Mouse (Mus musculus) thymus, postnatal 4 days (tissue): ENCODE data around the gene Gm49380.
A peak's percentile ranks its signal among the peaks of the same experiment; 100 is the strongest.

Experiments
- DNase-seq: peaks from one replicate; pipeline ENCODE4 v3.0.0; 2021

Gm49380 gene

DNA sequence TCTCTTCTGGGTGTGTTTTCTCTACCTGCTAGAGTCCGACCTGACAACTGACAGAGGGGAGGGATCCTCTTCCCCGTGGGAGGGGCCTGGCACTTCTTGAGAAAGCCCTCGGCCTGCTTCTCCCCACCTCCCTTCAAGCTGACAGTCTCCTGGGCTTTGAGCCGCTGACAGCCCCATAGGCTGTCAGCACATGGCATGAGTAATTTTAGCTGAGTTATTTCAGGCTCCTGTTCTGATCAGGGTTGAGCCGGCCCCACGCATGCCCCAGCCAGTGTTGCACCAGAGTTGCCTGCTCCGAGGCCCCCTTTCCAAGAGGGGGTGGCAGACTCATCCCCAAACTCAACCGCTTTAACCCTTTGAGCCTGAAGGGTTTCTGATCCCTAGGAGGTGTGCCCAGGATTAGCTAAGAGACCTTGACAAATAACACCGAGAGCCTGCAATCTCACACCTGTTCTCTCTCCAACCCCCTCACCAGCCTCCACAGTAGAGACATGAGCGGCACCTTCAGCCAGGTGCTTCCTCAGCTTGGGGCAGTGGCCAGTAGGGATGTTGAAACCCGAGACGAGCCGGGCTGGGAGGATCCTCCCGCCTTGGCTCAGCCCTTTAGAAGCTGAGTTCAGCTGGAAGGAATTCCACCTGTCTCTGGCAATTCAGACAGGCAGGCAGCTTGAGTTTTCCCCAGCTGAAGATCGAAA lies 25.4 kb downstream of the Gm49380 start:
- no peak for DNase-seq

DNA sequence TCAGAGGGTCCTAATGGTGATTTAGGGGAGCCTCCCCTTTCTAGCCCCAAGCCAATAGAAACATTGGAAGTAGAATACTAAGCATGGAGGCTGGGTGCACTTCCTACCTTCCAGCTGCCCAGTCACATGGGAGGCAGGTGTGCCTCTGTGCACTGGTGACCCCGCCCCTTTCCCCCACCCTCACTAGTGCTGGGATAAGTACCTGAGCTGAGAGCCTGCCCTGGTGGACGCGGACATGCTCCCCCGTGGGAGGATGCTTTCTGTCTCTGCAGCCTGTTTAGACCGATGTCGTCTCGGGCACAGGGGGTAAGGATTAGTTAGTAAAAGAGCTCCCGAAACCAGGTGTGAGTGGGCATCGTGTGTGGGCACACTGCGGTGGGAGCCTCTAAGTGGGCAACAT lies 26.3 kb downstream of the Gm49380 start:
- DNase-seq: no peak

DNA sequence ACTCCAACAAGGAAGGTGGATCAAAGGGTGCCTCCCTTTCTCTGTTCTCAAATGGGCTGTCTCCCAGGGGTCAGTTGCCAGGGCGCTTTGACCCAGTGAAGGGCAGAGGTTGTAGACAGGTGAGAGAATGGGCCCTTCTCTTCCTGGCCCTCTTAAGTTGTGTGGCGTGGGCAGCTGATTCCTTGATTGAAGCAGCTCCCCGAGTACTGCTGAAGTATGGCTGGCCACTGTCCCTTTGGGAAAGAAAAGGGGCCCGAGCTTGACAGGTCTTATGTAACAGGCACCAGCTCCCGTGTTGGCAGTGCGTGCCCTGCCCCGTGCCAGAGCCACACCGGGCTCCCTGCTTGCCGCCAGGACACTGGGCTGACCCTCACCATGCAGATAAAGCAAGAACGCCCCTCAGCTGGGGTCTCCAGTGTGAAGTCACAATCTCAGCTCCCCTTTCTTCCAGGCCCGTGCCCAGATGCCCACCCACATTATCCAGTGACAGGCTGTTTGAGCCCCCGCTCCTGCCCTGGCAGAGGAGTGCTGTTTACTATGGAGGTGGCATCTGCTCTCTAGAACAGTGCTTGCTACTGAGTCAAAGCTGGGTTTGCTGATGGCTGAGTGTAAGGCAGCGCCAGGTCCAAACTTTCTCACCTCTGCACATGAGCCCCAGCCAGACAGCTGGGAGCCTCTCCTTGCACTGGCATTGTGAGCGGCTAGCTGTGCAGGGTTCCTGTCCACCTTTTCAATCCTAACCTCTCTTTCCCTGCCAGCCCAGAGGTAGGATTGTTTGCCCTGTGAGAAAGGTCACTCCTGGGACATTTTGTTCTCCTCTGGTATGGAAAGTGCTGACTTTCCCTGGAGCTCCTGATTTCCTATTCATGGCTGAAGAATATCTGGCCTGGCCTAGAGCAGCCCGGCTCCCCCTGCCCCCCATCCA lies 27.3 kb downstream of the Gm49380 start:
- DNase-seq: no peak

DNA sequence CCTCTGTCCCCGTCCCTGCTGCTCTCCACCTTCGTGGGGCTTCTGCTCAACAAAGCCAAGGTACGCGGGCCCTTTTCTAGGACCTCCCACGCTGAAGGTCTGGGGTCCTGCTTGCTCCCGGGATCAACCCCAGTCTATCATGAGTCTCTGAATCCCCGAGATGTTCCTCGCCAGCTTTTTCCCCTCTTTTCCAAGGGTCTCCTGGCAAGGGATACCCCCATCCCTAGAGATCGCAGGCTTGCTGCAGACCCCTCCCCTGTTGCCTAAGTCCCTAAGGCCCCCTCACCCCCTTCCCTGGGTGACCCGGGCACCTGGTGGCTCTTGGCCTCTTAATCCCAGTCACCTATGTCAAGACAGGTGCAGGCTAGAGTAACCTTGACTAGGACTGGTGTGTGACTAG lies 28.0 kb downstream of the Gm49380 start:
- DNase-seq: no peak

DNA sequence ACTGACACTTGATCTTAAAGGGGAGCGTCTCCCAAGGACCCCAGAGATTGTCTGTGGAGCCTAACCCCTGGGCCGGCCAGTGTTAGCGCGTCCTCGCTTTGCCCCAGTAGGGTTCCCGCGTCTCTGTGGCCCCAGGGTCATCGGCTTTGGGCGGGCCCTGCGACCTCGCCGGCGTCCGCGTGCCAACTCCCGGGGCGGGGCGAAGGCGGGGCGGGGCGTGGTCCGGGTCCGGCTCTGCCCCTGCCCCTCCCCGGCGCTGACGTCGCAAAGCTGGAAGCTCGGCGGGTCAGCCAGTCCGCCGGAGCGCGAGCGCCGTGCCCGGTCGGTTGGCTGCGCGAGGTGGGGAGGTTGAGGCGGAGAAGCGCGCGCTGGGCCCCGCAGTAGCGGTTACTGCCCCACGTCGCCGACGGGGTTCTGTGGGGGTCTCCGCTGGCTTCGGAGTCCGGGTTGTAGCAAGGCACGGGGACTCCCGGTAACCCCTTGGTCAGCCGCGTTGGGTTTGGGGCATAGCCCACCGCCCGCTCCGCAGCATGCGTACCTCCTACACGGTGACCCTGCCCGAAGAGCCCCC lies 28.6 kb downstream of the Gm49380 start:
- peak; percentile 84 for DNase-seq

DNA sequence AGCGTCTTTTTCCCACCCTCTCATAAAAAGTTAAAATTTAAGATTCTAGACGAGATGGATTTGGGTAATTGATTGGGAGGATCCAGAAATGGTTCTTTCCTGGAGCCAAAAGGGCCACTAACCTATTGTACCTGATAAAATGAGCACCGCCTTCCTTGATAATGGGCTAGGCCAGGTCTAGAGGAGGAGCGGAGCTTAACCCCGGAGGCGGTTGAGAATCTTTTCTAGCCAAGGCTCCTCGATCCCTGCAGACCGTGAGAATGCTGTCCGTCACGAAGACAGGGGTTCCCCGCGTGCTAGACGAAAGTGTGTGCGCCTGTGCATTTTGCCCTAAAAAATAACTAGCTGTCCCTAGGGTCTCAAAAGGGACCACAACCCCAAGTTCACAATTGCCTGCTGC lies 29.1 kb downstream of the Gm49380 start:
- no peak for DNase-seq

DNA sequence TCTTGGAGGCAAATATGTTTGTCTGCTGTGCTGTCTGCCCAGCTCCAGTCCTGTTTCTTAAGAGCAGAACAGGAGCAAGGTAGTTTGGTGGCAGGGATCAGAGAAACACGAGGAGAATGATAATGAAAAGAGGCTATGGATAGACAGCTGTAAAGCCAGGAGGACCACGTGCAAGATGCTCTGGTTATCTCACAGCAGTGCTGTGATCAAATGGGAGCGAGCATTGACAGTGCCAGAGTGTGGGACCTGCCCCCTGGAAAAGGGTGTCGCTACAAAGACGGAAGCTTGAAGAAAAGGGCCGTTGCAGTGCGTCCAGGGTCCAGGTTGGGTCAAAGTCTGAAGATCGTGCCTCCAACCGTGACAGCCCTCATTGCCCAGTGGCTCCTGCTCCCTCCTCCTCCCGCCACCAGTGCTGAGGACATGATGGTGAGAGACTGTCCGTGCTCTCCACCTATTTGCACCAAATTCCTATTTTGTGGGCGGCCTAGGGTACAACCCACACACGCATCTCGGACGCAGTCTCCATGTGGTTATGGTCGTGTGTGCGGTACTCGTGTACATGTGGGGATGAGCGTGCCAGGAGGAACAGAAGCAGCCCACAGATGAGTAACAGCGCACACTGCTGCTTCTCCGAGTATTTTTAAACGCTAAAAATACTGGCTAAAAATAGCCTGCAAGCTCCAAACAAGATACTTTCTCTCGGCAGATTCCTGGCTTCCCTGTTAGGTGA lies 29.7 kb downstream of the Gm49380 start:
- no peak for DNase-seq

DNA sequence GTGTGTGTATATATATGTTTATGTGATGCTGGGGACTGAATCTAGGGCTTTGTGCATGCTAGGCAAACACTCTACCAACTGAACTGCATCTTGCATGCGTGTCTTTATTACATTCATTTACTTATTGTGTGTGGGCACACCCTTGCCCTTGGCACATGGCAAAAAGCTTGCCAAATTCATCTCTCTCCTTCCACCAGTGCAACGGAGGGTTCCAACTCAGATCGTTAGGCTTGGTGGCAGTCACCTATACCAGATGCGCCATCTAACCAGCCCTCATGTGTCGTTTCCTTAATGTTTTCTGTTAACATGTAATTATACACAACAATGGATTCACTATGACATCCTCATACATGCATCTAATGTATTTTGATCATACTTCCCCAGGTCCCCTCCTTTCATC lies 31.0 kb downstream of the Gm49380 start:
- no peak for DNase-seq

DNA sequence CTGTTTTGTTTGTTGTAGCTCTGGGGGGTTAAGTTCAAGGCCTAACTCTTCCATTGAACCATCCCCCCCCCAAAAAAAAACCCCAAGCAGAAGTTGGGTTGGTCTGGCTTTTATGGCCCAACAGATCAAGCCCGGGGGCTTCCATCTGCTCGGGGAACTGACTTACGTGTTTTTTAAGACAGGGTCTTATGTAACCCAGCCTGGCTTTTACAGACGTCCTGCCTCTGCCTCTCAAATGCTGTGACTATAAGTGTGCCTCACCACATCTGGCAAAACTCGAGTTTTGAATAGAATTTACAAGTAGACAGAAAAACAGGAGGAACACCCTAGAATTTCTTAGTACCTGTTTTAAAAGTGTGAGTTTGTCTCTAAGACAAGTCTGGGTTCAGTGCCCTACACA lies 31.7 kb downstream of the Gm49380 start:
- DNase-seq: no peak

DNA sequence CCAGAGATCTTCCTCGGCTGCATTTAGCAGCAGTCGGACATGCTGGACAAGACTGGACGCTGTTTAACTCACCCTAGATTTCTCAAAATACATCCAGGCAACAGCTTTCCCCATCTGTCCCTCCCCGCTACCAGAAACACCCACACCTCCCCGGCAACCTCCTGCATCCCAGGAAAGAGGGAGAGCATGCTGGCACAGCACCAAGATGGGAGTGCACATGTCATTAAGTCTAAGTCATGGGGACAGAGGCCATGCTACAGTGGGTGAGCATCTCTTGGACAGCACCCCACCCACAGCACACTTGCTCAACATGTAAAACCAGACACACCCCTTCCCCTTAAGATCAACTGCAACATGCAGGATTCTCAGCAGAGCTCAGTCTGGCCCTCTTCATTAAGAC lies 32.3 kb downstream of the Gm49380 start:
- no peak for DNase-seq

DNA sequence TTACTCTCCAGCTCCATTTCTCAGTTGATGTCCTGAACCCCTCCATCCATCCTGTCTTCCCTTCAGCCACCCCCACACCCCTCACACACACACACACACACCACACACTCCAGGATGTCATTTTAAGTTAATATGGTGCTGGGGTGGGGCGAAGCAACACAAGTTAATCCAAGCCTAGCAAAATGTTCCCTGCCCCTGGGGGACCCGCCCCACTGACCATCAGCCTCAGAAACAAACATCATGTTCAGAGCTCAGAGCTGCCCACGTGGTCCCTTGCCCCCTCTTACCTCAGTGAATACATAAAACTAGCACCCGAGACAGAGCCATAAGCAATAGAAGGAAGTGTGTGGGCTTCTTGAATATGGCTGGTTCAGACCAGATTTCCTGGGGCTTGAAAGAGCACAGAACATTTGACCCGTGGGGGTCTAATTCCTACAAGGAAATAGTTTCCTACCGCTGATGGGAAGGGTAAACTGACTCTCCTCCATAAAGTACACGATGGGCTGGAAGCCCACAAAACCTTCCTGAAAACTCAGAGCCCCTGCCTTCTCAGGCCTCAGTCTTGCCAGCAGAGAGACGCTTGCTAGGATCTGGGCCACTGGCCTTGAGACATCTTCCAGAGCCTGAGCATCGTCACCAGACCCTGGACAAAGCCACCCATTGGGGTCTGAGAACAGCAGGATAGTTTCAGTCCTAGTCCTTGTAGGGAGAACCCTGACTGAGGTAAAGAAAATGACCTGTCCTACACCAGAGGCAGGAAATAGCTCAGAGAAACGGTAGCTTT lies 33.1 kb downstream of the Gm49380 start:
- no peak for DNase-seq

DNA sequence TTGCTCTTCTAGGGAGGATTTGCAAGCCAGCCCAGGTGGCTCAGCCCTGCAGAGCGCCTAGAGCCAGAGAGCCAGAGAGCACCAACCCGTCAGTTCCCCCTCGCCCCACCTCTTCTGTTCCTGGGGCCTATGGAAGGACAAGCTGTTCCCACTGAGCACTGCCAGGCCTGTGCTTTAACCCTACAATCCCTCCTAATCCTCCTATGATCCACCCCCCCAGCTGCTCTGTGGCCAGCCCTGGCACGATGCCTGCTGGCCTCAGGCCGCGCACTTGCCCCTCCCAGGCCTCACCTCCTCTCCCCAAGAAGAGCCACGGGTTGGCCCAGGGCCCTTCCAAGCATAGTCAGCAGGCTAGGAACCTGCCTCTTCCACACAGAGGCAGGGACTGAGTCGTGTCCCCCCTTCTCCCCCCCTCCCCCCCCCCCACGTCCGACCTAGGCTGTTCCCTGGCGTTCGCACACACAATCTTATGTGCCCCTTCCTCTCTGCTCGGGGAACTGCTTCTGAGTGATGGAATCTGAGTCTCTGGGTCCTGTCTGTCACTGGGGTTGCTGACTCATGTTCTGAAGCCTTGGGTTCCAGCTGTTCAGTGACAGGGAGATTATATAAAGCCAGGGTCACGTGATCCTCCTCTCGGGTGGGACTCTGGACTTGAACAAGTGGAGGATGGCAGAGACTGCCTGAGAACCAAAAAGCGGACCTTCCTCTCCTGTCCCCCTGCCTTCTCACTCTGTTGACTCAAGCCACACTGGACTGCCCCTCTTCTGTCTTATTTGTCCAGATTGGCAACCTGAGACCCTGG lies 34.1 kb downstream of the Gm49380 start:
- DNase-seq: no peak

DNA sequence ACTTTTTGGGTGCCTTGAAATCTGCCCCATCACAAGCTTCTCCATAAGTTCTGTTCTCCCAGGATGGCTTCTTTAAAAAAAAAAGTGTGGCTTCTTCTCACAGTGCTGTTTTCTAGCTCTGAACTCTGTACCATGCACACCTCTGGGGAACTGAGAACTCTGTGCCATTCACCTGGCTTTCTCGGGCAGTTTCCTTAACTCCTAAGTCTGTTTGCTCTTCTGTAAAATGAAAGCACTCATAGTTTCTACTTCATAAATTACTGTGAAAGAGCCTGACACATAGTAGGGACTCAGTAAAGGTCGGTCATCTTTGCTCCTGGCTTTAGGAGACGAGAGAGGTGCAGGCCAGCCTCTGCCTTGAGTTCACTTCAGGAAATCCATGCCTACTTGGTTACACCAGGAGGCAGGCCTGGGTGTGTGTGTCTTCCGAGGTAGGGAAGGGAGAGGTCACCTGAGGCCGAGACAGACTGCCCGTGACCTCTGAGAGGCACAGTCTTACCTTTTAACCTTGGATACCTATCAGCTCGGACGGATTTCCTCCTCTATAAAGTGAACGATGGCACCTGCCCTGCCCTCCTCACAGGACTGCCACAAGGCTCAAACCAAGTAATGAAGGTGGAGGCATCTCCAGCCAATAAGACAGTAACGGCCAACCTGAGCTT lies 35.0 kb downstream of the Gm49380 start:
- DNase-seq: no peak

DNA sequence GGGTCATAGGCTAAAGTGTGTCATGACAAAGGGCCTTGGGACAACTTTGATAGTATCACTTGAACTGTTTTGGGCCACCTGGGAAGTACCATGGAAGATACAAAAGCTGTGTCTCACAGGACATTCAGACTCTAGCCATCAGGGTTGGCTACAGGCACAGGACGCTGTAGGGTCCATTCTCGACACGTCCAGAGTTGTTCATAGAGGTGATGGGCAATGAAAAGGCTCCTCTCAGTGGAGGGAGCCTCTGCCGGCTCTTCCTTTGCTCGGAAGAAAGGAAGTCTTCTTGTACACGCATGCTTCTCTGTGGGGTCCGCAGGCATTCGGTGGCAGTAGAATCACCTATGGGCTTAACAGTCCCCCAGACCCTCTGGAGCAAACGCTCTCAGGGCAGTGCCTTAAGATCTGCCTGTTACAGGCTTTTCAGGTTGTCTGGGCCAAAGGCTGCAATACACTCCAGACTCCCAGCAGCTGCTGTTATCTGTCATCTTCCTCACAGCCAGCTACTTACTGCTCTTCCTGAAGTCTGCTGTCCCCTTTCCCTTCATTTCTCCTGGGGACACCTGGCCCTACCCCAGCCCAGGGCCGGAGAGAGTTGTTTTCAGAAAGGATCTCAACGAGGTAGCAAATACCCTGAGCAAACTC lies 35.9 kb downstream of the Gm49380 start:
- DNase-seq: no peak

DNA sequence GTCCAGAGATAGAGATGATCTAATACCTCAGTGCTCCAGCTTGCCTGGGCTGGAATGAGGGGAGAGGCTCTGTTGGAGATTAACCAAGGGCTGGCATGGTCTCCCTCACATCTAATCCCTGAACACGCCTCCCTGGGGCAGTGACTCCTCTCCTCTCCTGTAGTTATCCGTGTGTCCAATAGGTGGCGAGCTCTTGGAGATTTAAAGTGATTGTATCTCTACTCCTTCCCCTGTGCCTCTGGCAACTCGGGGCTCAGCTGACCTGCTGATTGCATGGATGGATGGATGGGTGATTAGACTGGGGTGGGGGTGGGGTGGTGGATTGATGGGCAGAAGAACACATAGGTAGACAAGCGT lies 36.6 kb downstream of the Gm49380 start:
- peak; percentile 69 for DNase-seq

DNA sequence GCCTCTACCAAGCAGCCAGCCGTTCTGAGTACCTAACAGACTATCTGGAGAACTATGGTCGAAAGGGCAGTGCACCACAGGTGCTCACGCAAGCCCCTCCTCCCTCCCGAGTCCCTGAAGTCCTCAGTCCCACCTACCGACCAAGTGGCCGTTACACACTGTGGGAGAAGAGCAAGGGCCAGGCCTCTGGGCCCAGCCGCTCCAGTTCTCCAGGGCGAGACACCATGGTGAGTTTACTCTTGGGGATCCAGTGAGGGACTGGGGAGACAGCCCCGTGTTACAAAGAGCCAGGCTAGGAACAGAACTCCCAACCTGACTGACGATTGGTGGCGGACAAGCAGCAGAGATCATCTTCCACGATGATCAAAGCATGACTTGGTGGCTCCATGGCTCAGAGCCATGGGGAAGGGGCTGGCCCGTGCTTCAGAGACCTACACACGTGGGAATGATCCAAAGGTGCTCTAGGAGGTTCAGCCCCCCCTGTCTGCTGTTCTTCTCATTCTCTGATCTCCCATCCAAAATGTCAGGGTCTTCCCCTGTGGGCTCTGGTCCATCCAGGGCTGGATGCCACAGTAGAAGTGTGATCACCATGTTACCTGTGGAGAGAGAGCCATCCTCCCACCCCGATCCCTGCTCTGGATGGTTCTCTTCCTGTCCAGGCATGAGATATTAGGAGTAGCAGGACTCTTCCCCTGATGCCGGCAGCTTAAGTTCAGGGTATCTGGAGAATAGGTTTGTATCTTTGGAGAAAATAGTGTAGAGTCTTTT lies 37.1 kb downstream of the Gm49380 start:
- DNase-seq: no peak

DNA sequence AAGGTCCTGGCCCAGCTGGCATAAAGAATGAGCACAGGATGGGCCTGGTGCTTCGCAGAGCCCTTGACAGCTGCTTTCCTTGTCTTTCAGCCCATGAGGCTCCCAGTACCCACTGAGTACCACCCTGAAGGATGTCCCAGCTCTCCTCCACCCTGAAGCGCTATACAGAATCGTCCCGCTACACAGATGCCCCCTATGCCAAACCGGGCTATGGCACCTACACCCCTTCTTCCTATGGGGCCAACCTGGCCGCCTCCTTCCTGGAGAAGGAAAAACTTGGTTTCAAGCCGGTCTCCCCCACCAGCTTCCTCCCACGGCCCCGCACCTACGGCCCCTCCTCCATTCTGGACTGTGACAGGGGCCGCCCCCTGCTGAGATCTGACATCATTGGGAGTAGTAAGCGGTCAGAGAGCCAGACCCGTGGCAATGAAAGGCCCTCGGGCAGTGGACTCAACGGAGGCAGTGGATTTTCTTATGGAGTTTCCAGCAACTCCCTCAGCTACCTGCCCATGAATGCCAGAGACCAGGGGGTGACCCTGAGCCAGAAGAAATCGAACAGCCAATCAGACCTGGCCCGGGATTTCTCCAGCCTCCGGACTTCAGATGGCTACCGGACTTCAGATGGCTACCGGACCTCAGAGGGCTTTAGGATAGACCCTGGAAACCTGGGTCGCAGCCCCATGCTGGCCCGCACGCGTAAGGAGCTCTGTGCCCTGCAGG lies 37.9 kb downstream of the Gm49380 start:
- no peak for DNase-seq

DNA sequence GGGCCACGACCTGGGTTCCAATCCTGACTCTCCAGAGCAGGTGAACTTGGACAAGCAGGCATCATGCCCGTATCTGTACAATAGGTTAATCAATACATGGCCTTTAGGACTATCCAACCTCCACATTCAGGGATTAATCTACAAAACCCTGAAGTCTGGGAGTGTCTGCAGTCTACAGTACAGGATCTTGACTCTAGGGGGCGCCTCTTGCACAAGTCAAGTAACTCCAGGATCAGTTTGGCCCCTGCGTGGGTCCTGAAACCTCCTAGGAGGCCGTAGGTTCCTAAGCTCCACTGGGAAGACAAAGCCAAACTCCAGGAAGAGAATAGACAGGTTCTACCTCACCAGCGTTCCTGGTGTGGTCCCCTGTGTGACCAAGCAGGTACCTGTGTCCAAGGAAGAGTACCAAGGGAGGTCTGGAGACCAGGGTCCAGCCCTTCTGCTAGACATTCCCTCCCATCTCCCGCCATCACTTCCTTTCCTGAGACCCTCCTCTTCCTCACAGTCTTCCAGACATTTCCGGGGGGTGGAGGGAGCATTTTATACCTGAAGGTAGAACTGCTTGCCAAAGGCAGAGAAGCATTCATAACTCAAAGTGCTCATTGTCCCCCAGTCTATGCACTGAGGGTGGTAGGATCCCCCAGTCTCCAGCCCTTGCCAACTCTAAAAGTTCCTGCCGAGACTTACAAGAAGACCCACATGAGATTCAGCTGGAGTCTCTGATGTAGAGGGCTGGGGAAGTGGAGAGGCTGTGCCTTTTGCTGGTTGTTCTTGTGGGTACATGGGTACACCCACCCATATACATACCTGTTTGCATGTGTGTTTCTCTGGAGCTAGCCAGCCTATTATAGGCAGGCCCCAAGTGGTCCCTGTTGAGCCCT lies 38.7 kb downstream of the Gm49380 start:
- DNase-seq: peak; percentile 76
